Mouse (Mus musculus) urinary bladder, adult 18-20 months (tissue): ENCODE results near the gene Slc6a5.

Experiments
- DNase-seq, 2 experiments: peaks; one replicate each; pipeline ENCODE4 v3.0.0; 2022; ENCODE audit warnings: low spot score in 2 of 2, mixed read lengths in 2 of 2

The Slc6a5 gene

GRCm38 (mm10) chr7:49981511-49982227, 71.7 kb downstream of the Slc6a5 start:
- no peak for DNase-seq

- DNase-seq = no peak
Measured at GRCm38 (mm10) chr7:49984698-49985097, 74.8 kb downstream of the Slc6a5 start.

GRCm38 (mm10) chr7:49985947-49986346, 76.0 kb downstream of the Slc6a5 start:
- DNase-seq = no peak

- DNase-seq = no peak
Measured at GRCm38 (mm10) chr7:49999321-49999720, 89.4 kb downstream of the Slc6a5 start.

- no peak for DNase-seq
Measured at GRCm38 (mm10) chr7:50005268-50005667, 95.3 kb downstream of the Slc6a5 start.
